Mouse (Mus musculus): ENCODE results near the gene Thrb. TPM values are rescaled to one million over a fixed set of nuclear protein-coding genes. Genes with fewer than 3 reads are reported as not detected.
A peak's percentile ranks its signal among the peaks of the same experiment; 100 is the strongest.

The Thrb gene
- total RNA-seq, 2 experiments from 2014 or later: 29.2 to 31.4 TPM

DNA sequence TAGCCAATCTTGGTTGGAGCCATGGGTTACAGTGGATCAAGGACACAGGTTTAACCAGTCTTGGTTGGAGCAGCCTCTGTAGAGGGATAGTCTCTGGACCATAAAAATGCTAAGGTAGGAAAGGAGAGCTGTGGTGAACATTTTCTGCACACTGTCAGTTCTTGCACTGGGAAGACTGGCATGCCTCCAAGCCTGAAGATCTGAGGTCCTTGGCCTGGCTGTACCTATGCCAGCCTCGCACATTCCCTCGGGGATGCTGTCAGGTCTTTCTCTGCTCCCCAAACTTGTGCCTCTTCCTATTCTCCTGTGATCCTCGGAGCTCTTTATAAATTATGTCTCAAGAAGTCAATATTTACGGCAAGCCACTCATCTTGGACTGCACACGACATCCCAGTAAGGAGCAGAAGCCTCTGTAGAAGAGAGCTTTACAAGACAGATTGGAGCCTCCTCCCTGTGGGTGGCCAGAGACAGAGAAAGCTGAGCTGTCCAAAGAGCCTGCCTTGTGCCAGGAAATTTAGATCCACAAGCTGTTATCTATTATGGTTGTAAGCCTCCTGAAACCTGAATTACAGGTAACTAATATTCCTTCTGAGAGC is 199.8 kb downstream of the Thrb start:
- peak; percentile 67 for DNase-seq
- intact Hi-C loops (cut with DNase I): no loop called here

DNA sequence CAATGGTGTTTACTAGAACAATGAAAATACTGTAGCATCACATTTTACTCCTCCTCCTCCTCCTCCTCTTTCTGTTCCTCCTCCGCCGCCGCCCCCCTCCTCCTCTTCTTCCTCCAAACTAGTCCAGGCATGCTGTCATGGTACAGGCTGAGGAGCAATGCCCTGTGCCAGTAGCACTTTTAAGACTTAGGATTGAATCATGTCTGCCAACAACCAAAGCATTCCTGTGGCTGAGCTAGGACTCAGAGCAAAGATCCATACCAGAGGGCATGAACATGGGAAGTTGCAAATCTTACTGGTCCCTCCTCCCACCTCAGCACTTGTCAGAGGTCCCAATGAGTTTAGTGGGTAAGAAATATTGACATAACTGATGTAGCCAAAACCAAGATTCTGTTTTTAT is 202.6 kb downstream of the Thrb start:
- intact Hi-C loops (cut with DNase I): no loop called here
- no peak for DNase-seq

DNA sequence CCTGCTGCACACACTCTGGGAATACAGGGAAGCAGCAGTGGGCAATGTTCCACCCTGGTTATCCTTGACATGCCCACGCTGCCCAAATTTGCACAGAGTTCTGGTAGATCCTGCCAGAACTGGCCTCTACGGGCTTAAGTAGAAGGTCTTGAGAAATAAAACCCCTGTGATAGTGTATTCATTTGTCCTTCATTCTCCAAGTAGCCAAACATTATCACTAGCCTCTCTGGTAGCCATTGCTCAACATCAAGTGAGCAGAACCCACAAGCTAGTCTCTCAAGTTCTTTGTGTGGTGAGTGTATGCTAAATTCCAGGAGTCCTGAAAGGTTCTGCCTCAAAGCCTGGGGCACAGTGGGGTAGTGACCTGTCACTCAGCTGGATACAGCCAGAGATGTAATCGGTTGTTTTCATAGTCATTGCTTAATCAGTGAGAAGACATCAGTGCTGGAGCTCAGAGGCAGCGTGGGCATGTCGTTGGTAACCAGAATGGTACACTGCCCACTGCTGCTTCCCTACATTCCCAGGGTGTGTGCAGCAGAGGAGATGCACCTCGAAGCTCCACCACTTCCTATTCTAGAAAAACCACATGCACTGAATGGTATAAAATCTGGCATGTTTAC is 203.8 kb downstream of the Thrb start:
- intact Hi-C loops (cut with DNase I): no loop called here
- no peak for DNase-seq

DNA sequence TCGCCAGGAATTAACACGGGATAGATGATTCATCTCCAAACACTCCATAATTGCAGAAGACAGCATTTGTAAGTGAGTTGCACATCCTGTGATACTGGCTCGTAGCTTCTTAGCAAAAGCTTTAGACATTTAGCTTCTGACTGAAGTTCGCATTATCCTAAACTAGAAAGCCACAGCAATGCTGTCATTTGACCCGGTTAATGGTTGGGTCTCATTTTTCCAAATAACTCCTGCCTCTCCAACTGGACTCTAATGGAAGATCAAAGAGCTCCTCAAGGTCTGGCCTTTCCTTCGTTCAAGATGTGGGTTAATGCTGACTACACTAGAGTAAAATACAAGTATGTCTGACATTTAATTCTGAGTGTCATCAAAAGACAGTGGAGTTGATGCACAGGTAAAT is 208.3 kb downstream of the Thrb start:
- intact Hi-C loops (cut with DNase I): no loop called here

DNA sequence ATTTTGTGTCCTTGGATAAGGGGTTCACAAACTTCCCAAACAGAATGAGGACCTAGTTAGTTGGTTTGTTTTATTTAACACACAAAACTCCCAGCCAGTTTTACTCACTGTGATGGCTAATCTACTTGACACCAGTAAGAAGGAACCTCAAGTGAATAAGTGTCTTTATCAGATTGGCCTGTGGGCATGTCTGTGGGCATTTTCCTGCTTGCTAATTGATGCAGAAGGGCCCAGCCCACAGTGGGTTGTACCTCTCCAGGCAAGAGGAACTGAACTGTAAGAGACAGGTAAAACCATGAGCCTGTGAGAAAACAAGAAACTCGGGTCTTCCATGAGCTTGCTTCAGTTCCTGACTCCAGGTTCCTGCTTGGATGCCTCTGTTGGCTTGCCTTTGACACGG is 215.9 kb downstream of the Thrb start:
- DNase-seq: no peak
- intact Hi-C loops (cut with DNase I): no loop called here

More for the DNA sequence above, 208.3 kb downstream of the Thrb start:
- no peak for DNase-seq

DNA sequence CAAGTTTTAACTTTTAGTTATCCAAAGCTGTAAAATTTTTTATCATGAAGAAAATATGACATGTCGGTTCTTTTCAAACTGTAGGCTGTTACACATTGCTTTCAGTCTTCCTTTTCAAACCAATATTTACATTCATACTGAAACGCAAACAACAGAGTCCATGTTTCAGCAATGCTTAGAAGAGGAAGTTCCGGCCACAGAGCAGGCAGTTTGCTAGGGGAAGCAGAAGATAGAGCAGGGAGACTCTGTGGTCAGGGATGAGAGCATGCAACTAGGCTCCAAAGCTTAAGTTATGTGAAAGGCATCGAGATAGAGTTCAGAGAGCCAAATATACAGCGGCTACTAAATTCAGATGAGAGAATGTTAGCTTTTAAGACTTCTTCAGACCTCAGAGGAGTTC is 219.4 kb downstream of the Thrb start:
- DNase-seq: no peak
- intact Hi-C loops (cut with DNase I): no loop called here

DNA sequence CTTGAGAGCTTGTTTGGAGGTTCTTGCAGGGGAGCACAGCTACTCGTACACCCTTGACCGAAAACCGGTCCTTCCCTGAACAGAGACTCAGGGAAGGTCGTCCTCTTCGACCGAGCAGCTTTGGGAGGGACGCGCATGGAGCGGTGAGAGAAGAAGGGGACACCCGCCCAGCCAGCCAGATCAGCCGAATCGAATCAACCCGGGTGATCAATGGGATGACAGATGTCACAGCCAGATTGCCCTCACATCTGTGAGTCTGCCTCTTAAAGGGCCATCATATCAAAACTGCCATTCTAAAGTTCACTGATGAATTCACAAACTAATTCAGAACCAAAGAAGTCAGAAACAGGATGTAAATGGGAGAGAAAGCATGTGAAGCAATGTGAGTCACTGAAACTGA is 224.8 kb downstream of the Thrb start:
- intact Hi-C loops (cut with DNase I): no loop called here

DNA sequence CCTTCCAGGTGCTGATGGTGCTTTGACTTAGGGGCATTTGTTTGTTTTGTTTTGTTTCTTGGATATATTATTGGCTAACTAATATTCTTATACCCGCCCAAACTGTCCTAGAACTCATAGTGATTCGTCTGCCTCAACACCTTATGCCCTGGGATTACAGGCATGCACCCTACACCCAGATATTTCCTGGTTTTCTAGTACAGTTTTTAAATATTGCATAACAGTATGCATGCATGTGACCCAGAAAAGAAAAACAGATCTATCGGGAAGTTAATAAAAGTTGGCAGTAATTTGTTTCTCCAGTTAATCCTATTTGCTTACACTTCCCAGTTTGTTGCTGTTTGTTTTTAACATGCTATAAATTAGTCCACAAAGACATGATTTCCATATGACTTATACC is 225.3 kb downstream of the Thrb start:
- intact Hi-C loops (cut with DNase I): no loop called here
- no peak for DNase-seq

More for the DNA sequence above, 224.8 kb downstream of the Thrb start:
- no peak for DNase-seq

DNA sequence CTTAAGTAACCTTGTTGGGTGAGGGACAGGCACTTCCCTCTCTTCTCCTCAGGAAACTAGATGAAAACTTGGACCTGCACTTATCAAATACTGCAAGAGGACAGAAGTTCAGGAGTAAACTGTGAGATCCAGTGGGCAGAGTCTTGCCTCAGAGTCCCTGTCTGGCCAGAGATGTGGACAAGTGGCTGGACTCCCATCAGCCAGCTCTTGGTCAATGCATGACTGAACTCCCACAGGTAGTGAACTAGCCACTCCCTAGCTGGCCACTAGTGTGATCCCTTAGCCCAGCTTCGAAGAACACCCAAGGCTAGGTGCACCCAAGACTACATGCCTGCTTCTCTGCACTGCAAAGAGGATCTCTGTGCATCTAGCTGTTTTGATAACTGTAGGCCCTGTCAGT is 234.7 kb downstream of the Thrb start:
- intact Hi-C loops (cut with DNase I): no loop called here
- no peak for DNase-seq

DNA sequence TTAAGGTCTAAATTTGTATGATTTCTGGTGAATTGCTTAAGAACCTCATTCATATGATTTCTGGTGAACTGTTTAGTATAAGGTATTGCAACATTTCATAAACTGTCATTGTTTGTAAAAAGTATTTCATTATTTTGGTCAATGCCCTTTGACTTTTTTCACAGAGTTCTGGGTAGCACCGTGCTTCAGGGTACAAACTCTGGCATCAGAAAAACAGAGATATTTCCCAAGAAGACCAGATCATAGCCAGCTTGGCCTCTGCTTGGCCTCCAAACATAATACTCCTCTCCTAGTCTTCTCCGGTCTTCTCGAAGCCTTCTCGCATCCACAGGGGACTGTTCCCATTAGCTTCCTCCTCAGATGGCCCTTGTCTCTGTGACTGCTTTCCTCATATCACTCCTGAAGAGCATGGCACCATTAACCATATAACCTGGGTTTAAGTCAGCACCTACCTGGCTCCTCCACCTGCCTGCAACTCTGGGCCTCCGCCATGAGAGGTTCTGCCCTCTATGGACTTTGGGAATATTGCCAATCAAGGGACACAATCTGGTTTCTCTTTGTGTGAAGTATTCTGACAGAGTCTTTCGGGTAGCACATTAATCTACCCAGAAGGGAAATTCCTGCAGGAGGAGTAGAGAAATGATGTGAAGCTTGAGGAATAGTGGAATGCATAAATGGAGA is 239.8 kb downstream of the Thrb start:
- DNase-seq: no peak
- intact Hi-C loops (cut with DNase I): no loop called here

DNA sequence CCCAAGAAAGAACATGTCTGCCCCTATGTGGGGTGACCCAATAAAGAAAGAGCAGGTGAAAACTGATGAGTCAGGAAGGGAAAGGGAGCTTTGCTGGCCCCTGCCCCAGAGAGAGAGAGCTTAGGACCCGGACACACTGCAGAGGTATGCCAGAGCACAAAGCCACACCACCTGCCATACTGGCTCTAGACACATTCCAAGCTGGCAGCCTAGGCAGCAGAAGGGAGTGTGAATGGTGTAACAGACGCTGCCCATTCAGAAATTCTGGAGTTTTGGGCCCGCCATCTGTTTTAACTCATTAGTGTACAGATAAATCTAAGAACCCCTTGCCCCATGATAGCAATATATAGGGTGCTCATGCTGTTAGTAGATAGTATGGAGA is 240.3 kb downstream of the Thrb start:
- peak; percentile 38 for DNase-seq
- intact Hi-C loops (cut with DNase I): no loop called here

DNA sequence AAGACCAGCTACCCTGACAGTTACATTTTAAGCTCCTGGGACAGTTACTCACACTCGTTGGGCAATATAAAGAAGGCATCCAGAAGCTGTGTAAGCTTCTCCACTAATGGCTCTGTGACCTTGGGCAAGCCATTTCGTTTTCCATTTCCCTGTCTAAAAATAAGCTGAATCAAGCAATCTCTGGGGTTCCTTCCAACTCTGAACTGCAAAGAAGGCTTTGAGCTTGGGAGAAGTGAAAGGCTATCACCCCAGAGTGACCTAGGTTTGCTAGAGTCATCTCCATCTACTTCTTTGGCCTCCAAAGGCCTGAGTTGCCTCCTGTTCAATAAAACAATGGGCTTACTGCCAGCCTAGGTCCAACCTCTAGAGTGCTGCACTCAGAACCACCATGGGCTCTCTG is 242.4 kb downstream of the Thrb start:
- no peak for DNase-seq
- intact Hi-C loops (cut with DNase I): no loop called here

DNA sequence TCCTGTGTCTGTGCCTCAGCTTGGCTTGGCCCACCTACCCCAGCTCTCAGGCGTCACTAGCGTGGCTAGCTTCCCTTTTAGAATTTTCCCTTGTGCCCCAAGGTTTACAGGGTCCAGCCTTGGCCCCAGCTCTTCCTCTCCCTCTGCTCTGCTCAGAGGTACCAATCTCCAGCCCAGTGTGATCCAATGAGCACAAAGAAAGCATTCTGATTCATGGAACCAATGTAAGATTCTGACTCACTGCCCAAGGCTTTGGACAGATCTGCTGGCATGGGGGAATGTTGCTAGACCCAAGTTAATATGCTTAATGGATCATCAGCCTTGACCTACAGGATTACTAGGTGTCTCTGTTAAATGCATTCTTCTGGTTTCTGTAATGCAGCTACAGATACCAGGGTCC is 243.1 kb downstream of the Thrb start:
- no peak for DNase-seq
- intact Hi-C loops (cut with DNase I): no loop called here

DNA sequence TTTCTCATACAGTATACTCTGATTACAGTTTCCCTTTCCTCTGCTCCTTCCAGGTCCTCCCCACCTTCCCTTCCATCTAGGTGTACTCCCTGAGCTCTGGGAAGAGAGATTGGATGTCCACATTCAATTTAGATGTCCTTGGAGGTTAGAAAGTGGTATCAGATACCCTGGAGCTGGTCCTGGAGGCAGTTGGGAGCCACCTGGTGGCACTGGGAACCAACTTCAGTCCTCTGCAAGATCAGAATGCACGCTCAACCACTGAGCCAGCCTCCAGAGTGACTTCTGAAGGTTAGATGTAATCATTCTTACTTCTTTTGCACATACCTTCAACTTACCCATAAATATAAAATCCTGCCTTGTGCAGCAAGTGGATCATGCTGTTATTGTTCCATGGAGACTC is 244.5 kb downstream of the Thrb start:
- peak; percentile 24 for DNase-seq
- intact Hi-C loops (cut with DNase I): no loop called here

DNA sequence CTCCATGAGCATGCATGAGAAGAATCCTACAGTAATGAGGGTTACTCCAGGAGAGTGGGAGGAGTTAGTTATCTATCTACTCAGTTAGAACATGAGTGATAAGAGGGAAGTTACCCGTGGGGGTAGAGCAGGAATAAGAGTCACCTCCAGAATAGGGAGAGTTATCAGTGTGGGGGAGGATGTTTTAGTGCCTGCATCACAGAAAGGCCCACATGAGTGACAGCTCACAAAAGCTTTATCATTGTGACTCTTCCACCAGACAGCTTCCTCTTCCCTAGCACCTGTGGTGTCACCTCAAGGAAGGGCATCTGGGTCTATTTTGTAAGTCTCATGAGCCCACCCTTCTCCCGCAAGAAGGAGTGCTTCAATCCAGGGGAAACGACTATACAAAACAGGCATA is 245.6 kb downstream of the Thrb start:
- no peak for DNase-seq
- intact Hi-C loops (cut with DNase I): no loop called here

DNA sequence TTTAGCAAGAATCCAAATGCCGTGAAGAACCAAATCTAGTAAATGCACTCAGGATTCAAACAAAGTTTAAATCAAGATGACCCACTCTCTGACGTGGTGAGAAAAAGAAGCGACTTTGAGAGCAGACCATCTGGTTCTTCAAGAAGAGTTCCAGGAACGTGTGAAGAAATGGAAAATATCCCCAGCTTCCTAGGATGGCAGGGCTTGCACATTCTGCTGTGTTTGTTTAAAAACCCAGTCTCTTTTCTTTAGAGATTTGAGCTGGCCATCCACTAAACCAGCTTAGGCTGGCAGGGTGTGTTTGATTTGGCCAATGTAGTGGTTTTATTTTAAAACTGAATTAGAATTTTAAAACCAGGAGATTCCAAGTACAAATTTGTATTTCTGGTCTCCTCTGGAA is 246.9 kb downstream of the Thrb start:
- no peak for DNase-seq

DNA sequence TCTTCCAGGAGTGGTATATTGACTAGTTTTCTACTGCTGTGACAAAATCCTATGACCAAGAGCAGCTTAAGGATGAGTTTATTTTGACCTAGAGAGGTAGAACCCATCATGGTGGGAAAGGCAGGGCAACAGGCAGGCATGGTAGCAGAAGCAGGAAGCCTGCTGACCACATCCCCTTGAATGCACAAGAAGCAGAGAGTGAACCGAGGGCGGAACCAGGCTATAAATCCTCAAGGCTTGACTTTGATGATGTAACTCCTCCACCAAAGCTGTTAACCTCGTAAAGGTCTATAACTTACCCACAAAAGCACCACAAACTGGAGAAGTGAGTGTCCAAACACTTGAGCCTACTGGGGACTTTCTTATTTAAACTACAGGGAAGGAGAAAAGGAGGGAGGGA is 251.1 kb downstream of the Thrb start:
- intact Hi-C loops (cut with DNase I): loop anchor here (10.0 kb wide), 1 partner anchor 246 kb away; the partner anchor contains the start of gene Thrb
- DNase-seq: no peak

More for the DNA sequence above, 246.9 kb downstream of the Thrb start:
- intact Hi-C loops (cut with DNase I): no loop called here

DNA sequence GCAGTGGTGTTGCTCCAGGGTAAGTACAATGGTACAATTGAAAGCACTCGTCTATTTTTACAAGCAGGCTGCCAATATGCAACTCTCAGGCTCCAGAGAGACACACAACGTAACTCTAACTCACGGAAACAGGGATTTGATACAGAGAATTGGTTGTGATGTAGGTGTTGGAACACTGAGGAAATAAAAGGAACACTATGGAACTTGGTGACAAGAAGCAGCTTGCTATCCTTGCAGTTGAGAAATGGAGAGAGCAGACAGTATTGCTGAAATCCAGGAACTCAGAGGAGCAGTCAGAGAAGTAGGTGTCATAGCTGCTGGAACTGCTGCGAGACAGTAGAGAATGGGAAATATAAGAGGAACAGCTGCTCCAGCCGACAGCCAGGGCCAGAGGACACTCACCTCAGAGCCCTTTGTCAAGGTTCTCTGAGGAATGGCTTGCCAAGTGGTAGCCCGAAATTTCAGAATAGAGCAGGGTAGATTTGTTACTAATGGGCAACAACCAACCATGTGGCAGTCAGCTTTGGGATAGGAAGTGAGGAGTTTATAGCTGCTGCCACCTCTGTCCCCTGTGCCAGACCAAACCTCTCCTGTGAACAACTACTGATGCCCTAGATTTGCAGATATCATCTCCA is 252.6 kb downstream of the Thrb start:
- no peak for DNase-seq
- intact Hi-C loops (cut with DNase I): loop anchor here (10.0 kb wide), 1 partner anchor 248 kb away; the partner anchor contains the start of gene Thrb

DNA sequence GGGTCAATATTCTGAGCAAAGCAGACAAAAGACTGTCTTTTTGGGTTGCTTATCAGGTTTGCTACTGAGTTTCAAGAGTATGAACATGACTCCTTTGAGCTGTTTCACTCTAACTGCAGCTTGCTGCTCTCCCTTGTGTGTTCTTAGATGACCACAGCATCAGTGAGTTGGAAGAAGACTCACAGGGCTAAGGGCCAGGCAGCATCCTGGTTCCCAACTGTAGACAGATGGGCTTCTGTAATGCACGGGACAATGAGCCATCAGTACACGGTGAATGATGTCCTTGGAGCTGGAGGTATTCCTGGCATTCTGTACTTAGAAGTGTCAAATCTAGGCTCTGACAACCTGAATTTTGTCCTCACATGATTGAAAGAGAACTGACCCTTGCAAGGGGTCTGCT is 255.5 kb downstream of the Thrb start:
- peak; percentile 24 for DNase-seq
- intact Hi-C loops (cut with DNase I): loop anchor here (10.0 kb wide), 1 partner anchor 251 kb away; the partner anchor contains the start of gene Thrb

DNA sequence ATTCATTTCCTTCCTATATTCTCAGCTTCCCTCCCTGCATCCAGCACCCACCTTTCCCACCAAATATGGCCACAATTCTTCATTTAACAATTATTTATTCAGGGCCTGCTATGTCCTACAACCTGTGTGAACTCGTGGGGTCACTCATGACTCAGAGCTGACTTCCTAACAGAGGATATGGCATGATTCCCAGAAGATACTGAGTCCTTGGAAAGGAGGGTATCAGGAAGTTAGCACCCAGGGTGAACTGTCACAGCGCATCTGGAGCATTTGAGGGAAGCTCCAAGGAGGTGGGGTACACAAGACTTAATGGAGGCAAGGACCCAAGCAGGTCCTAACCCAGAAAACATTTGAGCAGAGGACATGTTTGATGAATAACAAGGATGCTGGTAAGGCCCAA is 256.6 kb downstream of the Thrb start:
- intact Hi-C loops (cut with DNase I): loop anchor here (10.0 kb wide), 1 partner anchor 252 kb away; the partner anchor contains the start of gene Thrb
- no peak for DNase-seq

DNA sequence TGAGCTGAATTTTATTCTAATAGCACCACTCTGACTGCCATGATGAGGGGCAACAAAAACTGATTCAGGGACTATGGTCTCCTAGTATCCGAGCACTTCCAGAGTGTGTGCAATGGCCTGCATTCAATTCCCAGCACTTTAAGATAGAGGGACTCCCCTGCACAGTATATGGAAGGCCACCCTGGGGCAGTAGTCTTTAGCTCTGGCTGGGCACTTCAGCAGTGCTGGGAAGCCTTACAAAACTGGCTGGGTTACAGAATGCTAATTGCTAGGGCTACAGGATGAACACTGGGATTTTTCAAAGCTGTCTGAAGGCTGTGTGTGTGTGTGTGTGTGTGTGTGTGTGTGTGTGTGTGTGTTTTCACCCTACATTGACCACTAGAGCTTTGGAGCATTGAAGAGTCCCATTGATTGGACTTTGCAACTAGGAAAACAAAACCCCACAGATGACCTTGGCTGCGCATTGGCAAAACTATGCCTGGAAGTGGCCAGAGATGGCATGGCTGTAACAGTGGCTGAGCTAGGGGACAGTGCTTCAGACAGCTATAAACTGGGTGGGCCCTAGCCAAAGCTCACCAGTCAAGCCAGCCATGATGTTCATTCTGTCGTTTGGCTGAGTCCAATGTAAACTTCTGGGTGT is 257.2 kb downstream of the Thrb start:
- intact Hi-C loops (cut with DNase I): loop anchor here (10.0 kb wide), 1 partner anchor 252 kb away; the partner anchor contains the start of gene Thrb
- no peak for DNase-seq
